Mouse (Mus musculus): ENCODE data around the gene Suclg1. TPM values are rescaled to one million over a fixed set of nuclear protein-coding genes. Genes with fewer than 3 reads are reported as not detected.

Gene Suclg1
- total and polyA plus RNA-seq, 2 experiments from 2014 or later = 41.9 to 125 TPM

DNA sequence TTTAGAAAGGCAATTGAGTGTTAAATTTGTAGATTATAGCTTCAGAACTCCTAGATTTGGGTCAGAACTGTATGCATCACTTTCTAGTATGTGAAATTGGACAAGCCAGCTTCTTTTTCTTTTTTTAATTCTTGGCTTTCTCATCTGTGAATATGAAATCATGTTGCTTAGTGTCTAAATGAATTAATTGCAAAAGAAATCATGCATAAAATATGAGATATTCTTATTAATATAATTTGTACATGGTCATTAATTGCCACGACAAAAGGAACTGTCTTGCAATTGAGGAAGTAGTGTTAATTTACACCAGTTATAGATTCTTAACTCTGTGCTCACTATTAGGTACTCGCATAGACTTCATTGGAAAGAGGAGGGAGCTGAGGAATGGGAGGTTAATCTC, 74.1 kb downstream of the Suclg1 start:
- H3K4me1 ChIP-seq (ENCODE audit: insufficient read depth) = no peaks in the 10 kb centered on the region
- H3K9ac ChIP-seq = no peak overlapping the region
- DNase-seq (no peak), ATAC-seq (no peak)
- H3K9me3 ChIP-seq (ENCODE audit: low read length) = no peaks in the 10 kb centered on the region
- WGBS = 77% methylated on average over 2 of the region's 2 CpGs
- no peaks in the 10 kb centered on the region for H3K36me3 ChIP-seq (ENCODE audit: insufficient read depth)
- no peaks in the 10 kb centered on the region for H3K27me3 ChIP-seq (ENCODE audit: insufficient read depth, low read length)
- H3K4me3 ChIP-seq (ENCODE audit: low read depth, low read length) = no peak overlapping the region
- H3K27ac ChIP-seq (ENCODE audit: low read depth, low read length) = no peak overlapping the region
- no peak for TF ChIP-seq CTCF (IDR thresholded peaks at IDR 0.05; ENCODE audit: low read depth)
- no peak overlapping the region for H3K4me2 ChIP-seq (ENCODE audit: low read depth)

Other genes with a start within 250 kb of the Suclg1 start
- gene Dnah6, start 26.7 kb upstream of the Suclg1 start, total RNA-seq (2014; rRNA removed) = 1.1 and 1.8 TPM in 2 replicates
- 0.16 and 0.44 TPM in 2 replicates for gene Dnah6, start 26.7 kb upstream of the Suclg1 start, polyA plus RNA-seq (2015; fragmentation: Nextera tagmentation; extraction: Ambion mirVana)
- gene 4931417E11Rik, start 221.3 kb downstream of the Suclg1 start, total RNA-seq (2014; rRNA removed) = not detected in 2 replicates
- gene 4931417E11Rik, start 221.3 kb downstream of the Suclg1 start, polyA plus RNA-seq (2015; fragmentation: Nextera tagmentation; extraction: Ambion mirVana) = not detected in 2 replicates

Data from forebrain, postnatal 0 days (tissue).